Mouse (Mus musculus): ENCODE results near the gene Pxylp1.
A peak's percentile ranks its signal among the peaks of the same experiment; 100 is the strongest.

The Pxylp1 gene

DNA sequence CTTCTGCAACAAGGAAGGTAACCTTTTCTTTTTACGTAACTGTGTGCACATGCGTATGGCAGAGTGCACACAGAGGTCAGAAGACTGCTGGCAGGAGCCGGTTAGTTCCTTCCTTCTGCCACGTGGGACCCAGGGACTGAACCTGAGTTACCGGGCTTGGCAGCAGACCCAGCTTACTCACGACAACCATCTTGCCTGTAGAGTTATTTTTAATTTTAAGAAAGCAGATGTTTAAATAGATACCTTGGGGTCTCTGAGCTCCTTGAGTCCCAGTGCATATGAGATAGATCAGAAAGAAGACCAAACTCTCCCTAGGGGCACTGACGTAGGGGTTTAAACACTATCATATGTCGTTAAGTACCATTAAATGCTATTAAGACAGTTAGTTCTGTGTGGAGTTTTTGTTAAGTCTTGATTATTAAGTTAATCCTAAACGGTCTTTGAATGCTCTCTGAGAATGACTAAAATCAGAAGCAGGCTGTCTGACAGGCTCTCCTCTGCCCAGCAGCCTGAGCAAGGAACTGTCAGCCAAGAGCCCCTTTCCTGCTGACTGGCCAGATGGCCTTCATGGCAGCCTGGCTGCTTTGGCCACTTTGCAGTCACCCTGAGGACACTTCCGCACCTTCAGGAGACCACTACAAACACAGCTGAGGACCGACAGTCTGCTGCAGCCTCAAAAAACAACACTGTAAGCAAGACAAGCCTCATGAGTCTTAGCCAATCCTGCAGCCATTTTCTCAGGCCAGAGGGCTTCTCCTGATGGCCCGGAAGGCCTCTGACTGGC is 65.3 kb downstream of the Pxylp1 start:
- DNase-seq (ENCODE audit: low spot score in 2 of 2): no peak

DNA sequence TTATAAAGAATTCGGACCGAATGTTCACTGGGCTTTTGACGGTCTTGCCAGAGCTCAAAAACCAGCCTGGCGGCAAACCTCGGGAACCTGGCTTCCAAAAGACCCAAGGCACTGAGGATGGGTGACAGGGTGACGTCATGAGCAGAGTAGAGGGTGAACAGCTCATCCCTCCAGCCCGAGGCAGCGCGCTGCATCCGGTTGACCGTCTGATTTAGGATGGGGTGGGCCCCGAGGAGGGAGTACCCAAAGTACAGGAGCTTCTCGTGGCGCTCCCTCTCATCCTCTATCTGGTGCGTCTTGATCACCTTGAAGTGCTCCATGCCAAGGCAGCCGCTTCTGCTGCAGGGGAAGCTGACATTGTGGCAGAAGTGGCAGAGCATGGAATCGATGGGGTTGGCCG is 67.6 kb downstream of the Pxylp1 start:
- no peak for DNase-seq (ENCODE audit: low spot score in 2 of 2)

DNA sequence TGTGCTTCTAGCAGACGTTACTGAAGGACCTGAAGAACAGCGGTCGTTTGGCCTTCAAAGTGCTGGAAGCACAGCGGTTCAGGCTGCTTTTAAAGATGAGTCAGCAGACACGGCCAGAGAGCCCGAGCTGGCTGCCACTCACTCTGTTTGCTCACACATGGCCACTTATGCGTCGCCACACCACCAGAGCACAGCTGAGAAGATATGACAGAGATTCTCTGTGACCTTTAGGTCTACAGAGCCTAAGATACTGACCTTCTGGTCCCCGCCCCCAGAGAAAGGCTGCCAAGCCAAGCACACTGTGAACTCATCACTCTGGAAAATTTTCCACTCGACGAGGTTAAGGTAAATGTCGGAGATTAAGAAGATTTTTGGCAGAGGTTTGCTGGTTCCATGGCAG is 68.4 kb downstream of the Pxylp1 start:
- no peak for DNase-seq (ENCODE audit: low spot score in 2 of 2)

DNA sequence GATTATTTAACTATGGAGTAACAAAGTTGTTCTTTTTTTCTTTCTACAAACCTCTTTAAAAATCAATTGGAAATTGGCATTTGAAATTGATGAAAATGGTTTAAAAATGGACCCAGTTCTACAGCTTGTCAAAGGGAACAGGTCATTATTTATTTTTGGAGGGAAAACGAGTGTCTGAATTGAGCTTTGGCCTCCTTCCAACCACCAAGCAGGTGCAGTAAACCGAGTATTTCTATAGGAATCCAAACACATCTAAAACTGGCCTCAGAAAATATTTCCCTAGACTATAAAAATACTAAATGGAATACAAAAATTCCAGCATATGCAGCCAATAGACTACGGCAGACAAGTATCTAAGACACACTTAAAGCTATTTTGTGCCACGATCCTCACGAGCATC is 68.9 kb downstream of the Pxylp1 start:
- DNase-seq (ENCODE audit: low spot score in 2 of 2): no peak

DNA sequence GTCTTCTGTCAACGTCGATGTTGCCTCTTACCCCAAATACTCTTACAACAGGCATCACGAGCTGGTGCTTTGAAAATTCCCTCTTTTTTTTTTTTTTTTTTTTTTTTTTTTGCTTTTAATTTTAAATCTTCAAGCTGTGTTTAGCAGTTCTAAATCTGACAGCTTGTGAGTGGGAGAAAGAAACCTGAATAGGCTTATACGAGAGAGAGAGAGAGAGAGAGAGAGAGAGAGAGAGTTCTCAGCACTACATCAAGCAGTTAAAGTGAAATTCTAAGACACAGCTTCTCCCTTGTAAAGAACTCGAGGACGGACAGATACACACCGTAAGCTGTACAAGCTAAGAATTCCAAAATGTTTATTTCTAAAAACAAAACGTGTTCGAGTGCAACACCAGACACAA is 69.5 kb downstream of the Pxylp1 start:
- DNase-seq (ENCODE audit: low spot score in 2 of 2): no peak

DNA sequence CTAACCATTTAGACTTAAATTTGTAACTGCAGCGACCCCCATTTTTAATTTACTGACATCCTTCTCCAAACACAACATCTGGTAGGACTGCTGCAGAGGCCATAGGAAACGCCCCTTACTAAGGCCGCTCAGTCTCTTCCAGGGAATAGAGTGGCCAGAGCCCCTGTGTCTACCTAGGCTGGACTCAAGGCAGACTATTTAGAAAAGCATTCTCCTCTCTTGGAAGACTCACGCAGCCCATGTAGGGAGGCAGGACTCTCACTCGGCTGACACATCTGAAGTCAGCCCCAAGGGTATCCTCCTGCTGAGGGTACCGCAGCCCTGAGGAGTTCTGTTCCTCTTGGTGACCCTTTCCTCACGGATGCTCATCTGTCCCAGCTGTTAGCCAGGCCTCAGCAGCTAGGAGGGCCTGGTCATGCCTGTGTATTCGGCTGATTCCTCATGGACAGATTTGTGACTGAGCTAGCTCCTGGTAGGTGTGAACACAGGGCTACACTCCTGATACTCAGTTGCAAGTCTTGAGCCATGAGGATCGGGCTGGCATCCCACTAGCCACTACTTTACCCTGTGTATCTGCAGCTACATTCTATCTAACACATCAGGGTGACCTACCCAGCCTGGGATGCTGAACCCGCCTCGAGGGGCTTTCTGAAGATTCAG is 73.5 kb downstream of the Pxylp1 start:
- DNase-seq (ENCODE audit: low spot score in 2 of 2): no peak

DNA sequence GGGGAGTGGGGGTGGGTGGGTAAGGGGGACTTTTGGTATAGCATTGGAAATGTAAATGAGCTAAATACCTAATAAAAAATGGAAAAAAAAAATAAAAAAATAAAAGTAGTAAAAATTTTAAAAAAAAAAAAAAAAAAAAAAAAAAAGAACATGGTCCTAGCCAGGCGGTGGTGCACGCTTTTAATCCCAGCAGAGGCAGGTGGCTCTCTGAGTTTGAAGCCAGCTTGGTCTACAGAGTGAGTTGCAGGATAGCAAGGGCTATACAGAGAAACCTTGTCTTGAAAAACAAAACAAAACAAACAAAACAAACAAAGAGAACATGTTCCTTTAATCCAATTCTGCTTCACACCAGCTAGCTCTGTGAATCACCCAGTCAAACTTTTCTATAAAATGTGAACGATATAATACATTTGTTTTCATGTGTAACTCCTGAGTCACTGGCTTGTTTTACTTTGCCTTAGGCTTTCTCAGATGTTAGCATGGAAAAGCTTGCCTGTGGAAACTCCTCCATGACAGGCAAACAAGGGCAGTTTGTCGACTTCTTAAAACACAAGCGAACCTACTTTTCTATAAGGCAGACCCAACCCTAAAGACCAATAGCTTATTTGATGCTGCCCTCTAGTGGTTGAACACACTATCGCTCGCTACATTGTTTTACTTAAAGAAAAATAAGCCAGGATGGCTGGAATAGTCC is 74.2 kb downstream of the Pxylp1 start:
- peak in 1 of 2 experiments; percentile 44 for DNase-seq (ENCODE audit: low spot score in 2 of 2)

DNA sequence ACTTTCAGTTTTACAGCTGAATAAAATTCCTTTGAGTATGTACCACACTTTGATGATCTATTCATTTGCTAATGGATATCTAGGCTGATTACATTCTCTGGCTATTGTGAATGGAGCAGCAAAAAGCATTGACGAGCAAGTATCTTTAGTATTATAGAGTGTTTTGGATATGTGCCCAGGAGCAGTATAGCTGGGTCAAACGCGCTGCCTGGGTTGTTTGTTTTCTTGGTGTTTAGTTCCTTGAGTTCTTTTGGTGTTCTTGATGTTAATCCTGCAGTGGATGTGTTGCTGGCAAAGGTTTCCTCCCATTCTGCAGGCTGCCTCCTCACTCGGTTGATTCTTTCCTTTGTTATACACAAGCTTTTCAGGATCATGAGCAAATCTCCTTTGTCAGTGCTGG is 80.5 kb downstream of the Pxylp1 start:
- no peak for DNase-seq (ENCODE audit: low spot score in 2 of 2)

DNA sequence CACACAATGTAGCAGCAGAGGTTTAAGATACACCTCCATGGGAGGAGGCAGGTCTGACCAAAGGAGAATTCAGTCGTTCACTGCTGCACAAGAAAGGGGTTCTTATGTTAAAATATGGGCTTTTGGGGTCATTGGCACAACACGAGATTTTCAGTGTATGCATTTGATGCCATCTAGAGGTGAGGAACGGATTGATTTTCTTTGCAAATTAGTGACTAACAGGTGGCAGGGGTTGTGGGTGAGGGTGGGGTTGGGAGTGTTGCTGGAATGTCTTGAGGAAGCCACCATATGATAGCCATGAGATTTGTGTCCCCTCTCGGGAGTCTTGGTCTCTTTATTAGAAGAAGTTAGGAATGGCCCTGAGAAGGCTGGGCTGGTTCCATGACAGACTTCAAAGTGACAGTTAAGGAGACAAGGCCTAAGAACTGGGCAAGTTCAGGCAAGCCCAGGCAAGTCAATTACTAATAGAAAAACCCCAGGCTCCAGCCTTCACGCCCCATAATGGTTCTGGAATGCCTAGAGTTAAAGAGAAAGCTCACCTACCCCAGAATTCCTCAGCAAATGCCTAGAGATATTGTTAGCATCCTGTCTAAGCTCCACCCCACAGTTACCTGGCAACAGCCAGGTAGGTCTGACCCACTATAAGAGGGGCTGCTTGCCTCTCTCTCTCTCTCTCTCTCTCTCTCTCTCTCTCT is 92.2 kb downstream of the Pxylp1 start:
- no peak for DNase-seq (ENCODE audit: low spot score in 2 of 2)

DNA sequence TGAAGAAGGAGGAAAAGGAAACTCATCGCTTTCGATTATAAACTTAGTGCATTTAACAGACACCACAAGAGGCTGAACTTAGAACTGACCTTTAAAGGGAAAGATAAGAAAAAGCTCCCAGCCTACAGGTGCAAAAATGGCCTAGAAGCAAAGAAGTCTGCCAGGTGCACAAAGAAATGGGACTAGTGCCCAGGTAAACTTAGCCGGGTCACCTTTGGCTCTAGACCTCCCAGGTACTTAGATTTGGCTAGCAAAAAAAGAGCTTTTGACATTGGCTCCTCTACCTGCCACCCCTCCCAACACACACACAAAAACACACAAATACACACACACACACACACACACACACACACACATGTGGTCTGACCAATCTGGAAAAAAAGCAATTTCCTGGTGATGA is 95.2 kb downstream of the Pxylp1 start:
- no peak for DNase-seq (ENCODE audit: low spot score in 2 of 2)

DNA sequence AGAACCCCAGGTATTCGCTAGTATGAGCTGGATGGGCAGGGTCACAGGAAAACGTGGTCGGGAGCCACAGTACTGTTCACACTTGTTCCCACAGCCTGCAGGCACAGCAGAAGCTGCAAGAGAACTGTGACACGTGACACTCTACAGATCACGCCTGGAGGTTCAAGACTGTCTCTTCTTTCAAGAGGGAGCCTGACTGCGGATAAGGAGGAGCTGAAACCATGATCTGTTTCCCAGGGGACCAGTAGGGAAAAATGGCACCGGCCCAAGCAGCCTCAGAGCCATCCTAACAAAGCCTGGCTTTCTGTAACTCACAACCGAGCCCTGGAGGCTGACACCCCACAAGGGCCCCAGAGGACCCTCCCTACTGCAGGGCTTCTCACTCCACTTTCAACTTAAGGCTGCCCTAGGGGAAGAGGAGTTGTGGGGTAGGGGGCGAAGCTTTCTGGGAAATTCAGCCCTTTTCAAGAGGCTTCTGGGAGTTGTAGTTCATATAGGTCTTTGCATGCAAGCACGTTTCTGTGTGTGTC is 97.0 kb downstream of the Pxylp1 start:
- peak; percentile 13 to 24 for DNase-seq (ENCODE audit: low spot score in 2 of 2)

DNA sequence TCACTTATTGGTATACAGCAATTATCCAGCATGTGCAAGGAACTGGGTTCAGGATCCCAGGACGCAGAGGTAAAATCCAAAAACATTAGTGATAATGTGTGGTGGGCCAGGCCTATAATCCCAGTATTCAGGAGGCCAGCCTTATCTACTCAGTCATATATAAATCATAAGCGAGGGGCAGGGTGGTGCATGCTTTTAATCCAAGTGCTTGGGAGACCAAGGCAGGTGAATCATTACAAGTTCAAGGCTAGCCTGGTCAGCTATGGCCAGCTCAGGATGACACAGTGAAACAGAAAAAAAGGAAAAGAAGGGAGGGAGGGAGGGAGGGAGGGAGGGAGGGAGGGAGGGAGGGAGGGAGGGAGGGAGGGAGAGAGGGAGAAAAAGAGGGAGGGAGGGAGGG is 97.9 kb downstream of the Pxylp1 start:
- no peak for DNase-seq (ENCODE audit: low spot score in 2 of 2)

DNA sequence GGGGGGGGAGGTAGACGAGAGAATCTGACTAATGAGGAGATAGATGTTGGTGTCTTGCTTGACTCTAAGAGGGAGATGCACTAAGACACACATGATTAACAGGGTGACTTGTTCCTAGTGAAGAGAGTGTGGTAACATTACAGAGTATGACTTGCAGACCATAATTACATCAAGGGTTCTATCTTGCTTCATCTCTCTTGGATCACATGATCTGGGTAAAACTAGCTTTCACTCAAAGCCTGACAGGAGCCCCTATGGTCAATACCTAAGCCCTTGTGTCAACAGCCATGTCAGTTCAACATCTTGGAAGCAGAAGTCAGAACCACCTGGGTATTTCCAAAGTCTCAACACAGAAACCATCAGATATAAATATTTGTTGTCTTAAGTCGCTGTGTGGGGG is 99.9 kb downstream of the Pxylp1 start:
- no peak for DNase-seq (ENCODE audit: low spot score in 2 of 2)

DNA sequence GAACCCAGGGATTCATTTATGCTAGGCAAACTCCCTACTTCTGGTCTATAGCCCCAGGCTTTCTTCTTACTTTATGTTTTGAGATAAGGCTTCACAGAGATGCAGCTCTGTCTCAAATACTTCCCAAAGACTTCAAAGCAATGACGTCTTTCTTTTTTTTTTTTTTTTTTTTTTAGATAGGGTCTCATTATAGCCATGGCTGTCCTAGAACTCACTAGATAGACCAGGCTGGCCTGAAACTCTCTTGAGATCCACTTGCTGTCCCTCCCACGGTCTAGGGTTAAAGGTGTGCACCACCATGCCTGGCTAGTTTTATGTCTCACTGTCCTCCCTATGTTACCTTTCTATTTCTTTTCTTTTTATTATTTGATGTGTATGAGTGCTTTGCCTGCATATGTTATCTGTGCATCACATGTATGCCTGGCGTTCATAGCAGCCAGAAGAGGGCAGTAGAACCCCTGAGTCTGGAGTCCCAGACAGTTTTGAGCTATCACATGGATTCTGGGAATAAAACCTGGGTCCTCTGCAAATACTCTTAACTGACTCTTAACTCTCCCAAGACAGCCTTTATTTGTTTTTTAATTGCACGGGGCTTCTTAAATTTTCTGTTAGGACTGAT is 102.0 kb downstream of the Pxylp1 start:
- no peak for DNase-seq (ENCODE audit: low spot score in 2 of 2)

DNA sequence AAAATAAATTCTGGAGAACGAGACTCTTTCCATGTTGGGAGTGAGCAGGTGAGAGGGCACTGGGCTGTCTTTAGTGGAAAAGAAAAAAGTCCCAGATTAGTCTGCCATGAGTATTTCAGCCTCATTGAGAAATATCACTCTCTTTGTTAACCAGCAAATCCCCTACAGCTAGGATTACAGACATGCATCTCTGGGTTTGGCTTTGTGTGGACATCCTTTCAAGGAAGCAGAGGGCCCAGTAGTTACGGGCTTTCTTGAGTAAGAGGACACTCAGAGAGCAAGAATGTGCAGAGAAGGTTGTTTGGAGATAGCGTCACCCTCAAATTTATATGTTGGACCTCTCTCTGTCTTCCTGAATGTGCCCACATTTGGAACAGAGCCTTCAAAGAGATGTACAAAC is 102.6 kb downstream of the Pxylp1 start:
- DNase-seq (ENCODE audit: low spot score in 2 of 2): no peak

DNA sequence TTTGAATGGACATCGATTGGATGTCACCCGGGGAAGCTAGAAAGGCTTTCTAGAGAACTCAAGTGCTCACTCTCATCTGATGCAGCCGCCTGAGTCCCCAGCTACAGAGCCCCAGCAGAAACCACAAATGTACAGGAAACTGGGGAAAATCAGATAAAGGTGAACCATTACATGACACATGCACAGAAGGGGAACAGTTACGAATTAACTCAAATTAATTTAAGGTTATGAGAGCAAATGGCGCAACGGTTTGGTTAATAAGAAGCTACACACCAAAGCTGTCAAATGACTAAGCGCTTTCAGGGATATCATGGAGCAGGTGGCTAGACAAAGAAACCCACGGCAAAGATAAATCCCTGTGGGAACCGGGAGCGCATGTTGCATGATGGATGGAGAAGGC is 104.7 kb downstream of the Pxylp1 start:
- no peak for DNase-seq (ENCODE audit: low spot score in 2 of 2)

DNA sequence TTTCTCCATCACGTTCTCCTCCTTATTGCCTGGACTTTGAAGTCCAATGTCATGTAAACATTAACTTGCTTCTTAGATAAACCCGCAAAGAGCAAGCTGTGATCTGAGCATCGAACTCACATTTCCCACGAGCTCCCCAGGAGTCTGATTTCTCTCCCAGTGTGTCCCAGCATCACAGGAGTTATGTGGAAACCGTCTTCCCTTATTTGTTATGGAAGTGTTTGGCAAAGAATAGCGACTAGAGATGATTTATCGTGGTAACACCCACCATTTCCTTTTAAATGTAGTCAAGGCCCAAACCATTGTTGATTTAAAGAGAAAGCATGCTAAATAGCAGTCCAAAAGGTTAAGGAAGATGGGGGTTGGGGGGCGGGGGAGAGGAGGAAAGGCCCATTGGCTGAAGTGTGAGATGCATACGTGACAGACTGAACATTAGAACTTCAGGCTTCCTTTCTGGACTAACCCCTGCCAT is 106.6 kb downstream of the Pxylp1 start:
- DNase-seq (ENCODE audit: low spot score in 2 of 2): no peak

DNA sequence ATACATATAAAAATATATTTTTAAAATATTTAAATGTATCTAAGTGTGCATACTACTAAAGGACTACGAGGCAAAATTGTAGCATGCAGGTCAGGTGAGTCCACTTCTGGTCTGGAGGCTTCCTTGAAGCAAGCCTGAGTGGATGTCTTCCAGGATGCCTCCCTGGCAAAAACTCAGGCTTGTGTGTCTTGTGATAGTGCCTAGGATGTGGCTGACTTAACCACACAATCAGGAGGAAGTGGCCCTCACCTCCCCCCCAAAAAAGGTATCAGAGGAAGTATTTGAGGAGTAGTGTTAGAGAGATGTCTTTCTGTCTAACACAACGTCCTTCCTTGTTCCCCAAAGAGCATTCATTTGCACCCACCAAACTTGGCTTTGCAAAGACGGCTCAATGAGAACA is 107.3 kb downstream of the Pxylp1 start:
- DNase-seq (ENCODE audit: low spot score in 2 of 2): no peak

DNA sequence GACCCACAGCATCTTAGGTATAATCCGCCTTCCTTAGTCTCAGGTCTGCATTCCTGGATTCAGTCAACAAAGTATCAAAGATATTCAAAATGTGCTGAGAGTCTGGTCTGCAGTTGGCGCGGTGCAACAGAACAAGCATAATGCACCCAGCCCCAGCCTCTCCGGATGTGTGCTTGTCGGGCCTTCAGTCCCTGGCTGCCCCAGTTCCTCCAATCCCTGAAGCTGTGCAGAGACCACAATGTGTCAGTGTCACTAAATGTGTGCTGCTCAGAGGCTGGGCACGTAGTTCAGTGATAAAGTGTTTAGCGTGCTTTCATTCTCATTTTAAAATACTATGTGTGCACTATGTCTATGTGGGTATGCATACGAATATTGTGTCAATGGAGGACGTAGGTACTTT is 108.8 kb downstream of the Pxylp1 start:
- DNase-seq (ENCODE audit: low spot score in 2 of 2): no peak

DNA sequence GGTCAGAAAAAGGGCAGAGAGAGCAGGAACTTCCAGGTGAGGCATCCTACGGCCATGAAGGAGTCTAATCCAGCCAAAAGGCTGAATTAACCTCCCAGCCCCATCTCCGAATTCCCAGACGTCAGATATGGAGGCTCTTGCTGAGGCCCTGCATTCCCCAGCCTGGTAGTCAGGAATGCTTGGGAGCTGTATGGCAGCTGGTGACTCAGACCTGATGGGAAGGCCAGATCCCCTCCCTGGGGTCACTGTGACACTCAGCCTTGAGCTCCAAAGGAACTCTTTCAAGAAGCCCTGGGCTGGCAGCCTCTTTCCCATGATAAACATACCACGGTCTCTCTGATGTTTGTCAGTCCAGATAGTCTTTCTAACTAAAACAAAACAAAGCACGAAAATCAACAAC is 109.2 kb downstream of the Pxylp1 start:
- DNase-seq (ENCODE audit: low spot score in 2 of 2): no peak

DNA sequence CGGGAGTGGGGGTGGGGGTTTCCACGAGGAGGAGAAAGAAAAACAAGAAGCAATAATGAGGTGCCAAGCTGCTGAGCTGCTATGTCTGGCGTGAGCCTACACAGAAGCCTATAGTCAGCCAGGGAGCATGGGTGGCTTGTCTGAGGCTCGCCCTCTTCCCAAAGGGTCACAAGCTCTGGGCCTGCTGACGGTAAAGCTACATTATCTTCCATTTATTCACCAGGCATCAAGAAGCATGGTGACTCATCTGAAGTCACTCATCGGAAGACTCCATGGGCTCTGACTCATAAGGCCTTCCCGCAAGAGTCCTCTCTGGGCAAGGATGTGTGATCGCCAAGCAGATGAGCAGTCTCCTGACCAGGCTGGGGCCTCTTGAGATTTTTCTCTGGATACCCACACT is 110.4 kb downstream of the Pxylp1 start:
- DNase-seq (ENCODE audit: low spot score in 2 of 2): no peak

Measured in frontal cortex, postnatal 25 days (tissue).